Mouse (Mus musculus) midbrain, embryonic 13.5 days (tissue): Measurements from ENCODE around the gene Josd2. TPM values are rescaled to one million over a fixed set of nuclear protein-coding genes. Genes with fewer than 3 reads are reported as not detected.

Source experiments
- ATAC-seq: fragments of 200-750 bp; cut with Nextera tagmentation; 2 replicates; pipeline ENCODE4 v1.8.0; 2017; ENCODE audit warnings: mild to moderate bottlenecking, moderate TSS enrichment, moderate library complexity
- H3K27ac ChIP-seq: fragments of 300-500 bp; sonication (generic); 2 replicates; pipeline ENCODE4 v1.5.1; 2015; ENCODE audit warnings: inconsistent platforms, mild to moderate bottlenecking, moderate library complexity
- H3K27me3 ChIP-seq: fragments of 300-500 bp; sonication (generic); 2 replicates; pipeline ENCODE4 v1.6.1; 2015; ENCODE audit warnings: mild to moderate bottlenecking, inconsistent platforms
- H3K36me3 ChIP-seq: fragments of 300-500 bp; sonication (generic); 2 replicates; pipeline ENCODE4 v1.6.1; 2015; ENCODE audit warnings: mild to moderate bottlenecking, inconsistent platforms
- H3K4me1 ChIP-seq: fragments of 300-500 bp; sonication (generic); replicated peaks from 2 replicates; pipeline ENCODE4 v1.6.1; 2015; ENCODE audit warnings: inconsistent platforms
- H3K4me2 ChIP-seq: fragments of 300-500 bp; sonication (generic); replicated peaks from 2 replicates; pipeline ENCODE4 v1.6.1; 2015; ENCODE audit warnings: moderate library complexity, mild to moderate bottlenecking, inconsistent platforms
- H3K4me3 ChIP-seq: fragments of 300-500 bp; sonication (generic); replicated peaks from 2 replicates; pipeline ENCODE4 v1.5.1; 2015; ENCODE audit warnings: mild to moderate bottlenecking, inconsistent platforms
- H3K9ac ChIP-seq: fragments of 300-500 bp; sonication (generic); replicated peaks from 2 replicates; pipeline ENCODE4 v1.6.1; 2015; ENCODE audit warnings: mild to moderate bottlenecking, inconsistent platforms
- H3K9me3 ChIP-seq: fragments of 300-500 bp; sonication (generic); 2 replicates; pipeline ENCODE4 v1.6.1; 2016; ENCODE audit warnings: mild to moderate bottlenecking, inconsistent platforms
- WGBS: fragments of 180-500 bp; shearing (Covaris S2); methylation state at CpG from one replicate; pipeline ENCODE4 v1.1.7; 2015; 5-methylcytosine and 5-hydroxymethylcytosine counted together
- polyA plus RNA-seq: library from polyadenylated mRNA; unstranded; fragments of >200 nt; fragmentation: Nextera tagmentation; extraction: Ambion mirVana; gene quantifications from 2 replicates; pipeline ENCODE4 v1.2.1, GENCODE M21; 2015

Gene Josd2
- polyA plus RNA-seq, result 41.6 and 44.8 TPM in 2 replicates

GRCm38 (mm10) chr7:44467811-44468411 lies at the start of gene Josd2:
Josd2 (plus strand) TSS chr7:44467980.
- H3K27me3 ChIP-seq, result no peaks in the 10 kb centered on the region
- peak within 1 kb of the TSS; percentile 92 for H3K27ac ChIP-seq
- H3K4me1 ChIP-seq, result peaks cover 78% of the 10 kb centered on the region
- ATAC-seq, result peak; percentile 96
- peak within 1 kb of the TSS; percentile 74 for H3K4me2 ChIP-seq
- H3K9me3 ChIP-seq, result no peaks in the 10 kb centered on the region
- WGBS, result 1% methylated on average over 42 of the region's 42 CpGs
- peak within 1 kb of the TSS; percentile 51 for H3K4me3 ChIP-seq
- H3K36me3 ChIP-seq, result peaks cover 14% of the 10 kb centered on the region
- peak within 1 kb of the TSS; percentile 69 for H3K9ac ChIP-seq

GRCm38 (mm10) chr7:44427666-44428065 lies 40.1 kb upstream of the Josd2 start:
- peak; percentile 6; the same call in 1 of the 2 replicates for ATAC-seq
- H3K4me2 ChIP-seq, result peak overlapping the region; percentile 54
- no peaks in the 10 kb centered on the region for H3K9me3 ChIP-seq
- peaks cover 50% of the 10 kb centered on the region for H3K4me1 ChIP-seq
- WGBS, result 10% methylated on average over 8 of the region's 8 CpGs
- no peaks in the 10 kb centered on the region for H3K36me3 ChIP-seq
- peak overlapping the region; percentile 60 for H3K9ac ChIP-seq
- H3K27me3 ChIP-seq, result no peaks in the 10 kb centered on the region
- peak overlapping the region; percentile 100 for H3K27ac ChIP-seq
- peak overlapping the region; percentile 76 for H3K4me3 ChIP-seq

DNA sequence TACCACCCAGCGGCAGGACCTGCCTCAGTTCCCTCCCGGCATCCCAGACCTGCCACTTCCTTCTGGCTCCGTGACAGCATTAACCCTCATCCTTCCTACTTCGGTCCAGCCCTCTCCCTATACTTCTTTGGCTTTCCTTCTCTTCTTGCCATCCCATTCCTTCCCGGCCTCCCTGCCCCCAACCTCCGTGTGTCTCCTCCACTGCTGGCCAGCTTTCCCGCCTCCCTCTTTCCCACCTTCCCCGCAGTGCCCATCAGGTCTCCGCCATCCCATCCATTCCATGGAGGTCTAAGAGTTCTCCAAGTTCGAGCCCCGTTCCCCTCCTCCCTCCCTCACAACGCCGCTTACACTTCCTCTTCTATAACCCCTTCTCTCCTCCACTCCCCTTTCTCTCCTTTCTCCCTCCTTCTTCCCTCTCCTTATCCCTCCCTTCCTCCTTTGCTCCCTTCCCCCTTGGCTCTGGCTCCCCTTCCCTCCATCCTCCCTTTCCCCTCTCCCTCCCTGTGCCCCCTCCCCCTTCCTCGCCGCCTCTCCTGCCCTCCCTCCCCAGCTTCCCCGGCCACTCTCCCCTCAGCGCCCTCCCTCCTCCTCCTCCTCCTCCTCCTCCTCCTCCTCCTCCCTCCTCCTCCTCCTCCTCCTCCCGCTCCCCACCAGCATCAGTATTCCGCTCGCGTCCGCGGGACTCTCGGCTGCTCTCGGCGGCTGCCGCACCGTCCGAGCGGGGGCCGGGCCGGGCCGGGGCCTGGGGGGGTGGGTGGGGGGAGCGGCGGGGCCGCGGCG lies 39.4 kb upstream of the Josd2 start:
- no peaks in the 10 kb centered on the region for H3K27me3 ChIP-seq
- H3K4me2 ChIP-seq, result peak overlapping the region; percentile 96
- 1% methylated on average over 17 of the region's 38 CpGs for WGBS
- H3K9me3 ChIP-seq, result no peaks in the 10 kb centered on the region
- peak overlapping the region; percentile 98 for H3K9ac ChIP-seq
- ATAC-seq, result peak; percentile 40
- peak overlapping the region; percentile 100 for H3K27ac ChIP-seq
- H3K4me1 ChIP-seq, result peaks cover 57% of the 10 kb centered on the region
- peak overlapping the region; percentile 76 for H3K4me3 ChIP-seq
- H3K36me3 ChIP-seq, result no peaks in the 10 kb centered on the region

- 1% methylated on average over 37 of the region's 69 CpGs for WGBS
- no peaks in the 10 kb centered on the region for H3K27me3 ChIP-seq
- H3K27ac ChIP-seq, result peak within 1 kb of the TSS; percentile 100
- no peaks in the 10 kb centered on the region for H3K9me3 ChIP-seq
- H3K36me3 ChIP-seq, result peaks cover 3% of the 10 kb centered on the region; the same call in 1 of the 2 replicates
- peak; percentile 53 for ATAC-seq
- peak within 1 kb of the TSS; percentile 76 for H3K4me3 ChIP-seq
- H3K4me1 ChIP-seq, result peaks cover 64% of the 10 kb centered on the region
- peak within 1 kb of the TSS; percentile 96 for H3K4me2 ChIP-seq
- H3K9ac ChIP-seq, result peak within 1 kb of the TSS; percentile 98
Measured at GRCm38 (mm10) chr7:44428968-44429521, 38.7 kb upstream of the Josd2 start, which contains the start of gene Lrrc4b. Lrrc4b (plus strand) TSS chr7:44429018.

DNA sequence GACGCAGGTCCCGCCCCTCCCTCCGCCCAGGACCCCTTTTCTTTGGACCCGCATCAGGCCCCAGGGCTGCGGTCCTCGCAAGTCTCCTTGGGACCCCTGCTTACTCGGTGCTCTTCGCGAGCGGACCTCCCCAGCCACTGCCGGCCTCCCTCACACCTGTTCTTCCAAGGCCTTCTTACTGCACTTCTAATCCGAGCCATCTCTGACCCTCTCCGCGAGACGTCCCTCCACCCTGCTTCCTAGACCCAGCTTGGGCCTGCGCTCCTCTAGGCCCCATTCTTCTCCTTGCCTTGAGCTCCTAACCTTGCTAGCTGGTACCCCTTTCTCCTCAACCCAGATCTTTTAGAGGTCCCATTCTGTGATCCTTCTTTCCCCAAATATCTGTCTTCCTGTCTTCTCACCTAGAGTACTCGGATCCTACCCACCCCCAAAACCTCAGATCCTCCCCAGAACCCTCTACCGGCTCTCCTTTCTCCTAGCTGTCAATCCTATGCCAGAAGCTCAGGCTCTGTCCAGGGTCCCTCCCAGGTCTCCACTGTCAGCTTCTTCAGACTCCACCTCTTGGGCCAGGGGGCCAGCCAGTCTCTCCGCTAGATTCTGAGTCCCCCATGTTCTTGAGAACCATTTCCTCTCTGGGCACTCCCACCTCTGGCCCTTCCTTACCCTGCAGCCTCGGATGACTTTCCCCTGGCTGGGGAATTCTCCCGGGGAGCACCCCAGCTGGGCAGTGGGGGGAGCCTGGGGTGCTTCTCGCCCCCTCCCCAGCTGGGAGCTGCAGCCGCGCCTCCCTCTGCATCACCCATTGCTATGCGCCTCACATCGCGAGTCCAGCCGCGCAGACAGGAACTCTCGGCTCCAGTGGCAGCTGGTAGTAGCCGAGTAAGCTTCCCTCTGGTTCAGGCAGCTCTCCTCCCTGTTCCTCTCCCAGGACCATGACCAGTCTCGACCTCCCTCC lies 38.0 kb upstream of the Josd2 start:
- H3K4me1 ChIP-seq, result peaks cover 69% of the 10 kb centered on the region
- peak overlapping the region; percentile 100 for H3K27ac ChIP-seq
- peak overlapping the region; percentile 96 for H3K4me2 ChIP-seq
- peak overlapping the region; percentile 98 for H3K9ac ChIP-seq
- peaks cover 10% of the 10 kb centered on the region for H3K36me3 ChIP-seq
- no peaks in the 10 kb centered on the region for H3K27me3 ChIP-seq
- H3K9me3 ChIP-seq, result no peaks in the 10 kb centered on the region
- peak; percentile 27 for ATAC-seq
- WGBS, result under 1% methylated on average over 32 of the region's 32 CpGs
- H3K4me3 ChIP-seq, result peak overlapping the region; percentile 76

DNA sequence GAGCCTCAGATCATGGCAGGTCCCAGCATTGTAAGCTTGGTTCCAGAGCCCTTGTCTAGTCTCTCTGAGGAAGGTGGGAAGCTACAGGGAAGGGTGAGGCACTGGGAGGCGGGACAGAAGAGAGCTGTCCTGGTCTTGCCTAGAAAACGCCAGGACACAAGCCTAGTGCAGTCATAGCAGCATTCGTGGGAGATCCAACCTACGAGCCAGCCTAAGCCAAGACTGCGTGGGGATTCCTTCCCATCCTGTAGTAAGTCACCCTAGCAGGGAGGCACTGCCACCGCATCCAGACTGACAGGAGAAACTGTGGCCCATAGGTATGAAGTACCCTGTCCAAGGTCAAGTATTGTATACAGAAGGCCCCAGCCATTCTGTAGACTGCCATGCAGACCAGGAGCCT lies 35.2 kb upstream of the Josd2 start:
- Histone ChIP-seq H3K27ac (0 out of 2 replicates have a peak overlapping the region, but pooled peaks have one; percentile 16), H3K27me3 (no peaks in the 10 kb centered on the region), H3K9ac (peak overlapping the region; percentile 42; the same call in 1 of the 2 replicates), H3K4me3 (no peak overlapping the region), H3K4me2 (peak overlapping the region; percentile 96; the same call in 1 of the 2 replicates), H3K9me3 (no peaks in the 10 kb centered on the region), H3K36me3 (peaks cover 19% of the 10 kb centered on the region), H3K4me1 (peaks cover 59% of the 10 kb centered on the region)
- ATAC-seq, result no peak
- WGBS, result 74% methylated on average over 6 of the region's 6 CpGs

GRCm38 (mm10) chr7:44433371-44433770 lies 34.4 kb upstream of the Josd2 start:
- Histone ChIP-seq H3K27me3 (no peaks in the 10 kb centered on the region), H3K9me3 (no peaks in the 10 kb centered on the region), H3K4me3 (no peak overlapping the region), H3K9ac (no peak overlapping the region), H3K4me1 (peaks cover 59% of the 10 kb centered on the region), H3K27ac (0 out of 2 replicates have a peak overlapping the region, but pooled peaks have one; percentile 16), H3K4me2 (no peak overlapping the region; the same call in 1 of the 2 replicates), H3K36me3 (peaks cover 23% of the 10 kb centered on the region)
- ATAC-seq, result no peak
- 11% methylated on average over 7 of the region's 7 CpGs for WGBS

GRCm38 (mm10) chr7:44434089-44434488 lies 33.7 kb upstream of the Josd2 start:
- WGBS, result 78% methylated on average over 9 of the region's 9 CpGs
- Histone ChIP-seq H3K27ac (no peak overlapping the region), H3K4me2 (no peak overlapping the region), H3K36me3 (peaks cover 23% of the 10 kb centered on the region), H3K9ac (no peak overlapping the region), H3K4me1 (peaks cover 62% of the 10 kb centered on the region), H3K9me3 (no peaks in the 10 kb centered on the region), H3K4me3 (no peak overlapping the region), H3K27me3 (no peaks in the 10 kb centered on the region)
- no peak for ATAC-seq

- H3K4me1 ChIP-seq, result peaks cover 67% of the 10 kb centered on the region
Measured at GRCm38 (mm10) chr7:44435796-44436195, 32.0 kb upstream of the Josd2 start.

DNA sequence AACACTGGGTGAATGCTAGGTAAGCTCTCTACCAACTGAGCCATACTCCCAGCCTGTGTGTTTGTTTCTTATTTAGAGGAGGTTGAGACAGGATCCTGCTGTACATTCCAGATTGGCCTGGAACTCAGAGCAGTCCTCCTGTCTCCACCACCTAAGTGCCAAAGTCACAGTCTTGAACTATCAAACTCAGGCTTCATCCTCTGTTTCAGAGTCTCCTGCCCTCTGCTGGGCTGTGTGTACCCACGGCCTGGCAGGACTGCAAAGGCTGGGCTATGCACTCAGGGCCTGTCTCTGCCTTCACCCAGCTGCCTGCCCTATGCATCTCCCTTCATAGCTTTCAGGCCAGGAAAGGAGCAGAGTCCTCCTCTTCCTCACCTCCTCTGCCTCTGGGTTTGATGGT lies 31.5 kb upstream of the Josd2 start:
- H3K4me2 ChIP-seq, result no peak overlapping the region
- H3K27me3 ChIP-seq, result no peaks in the 10 kb centered on the region
- WGBS, result 24% methylated on average over 1 of the region's 1 CpGs
- no peak for ATAC-seq
- H3K27ac ChIP-seq, result no peak overlapping the region
- peaks cover 23% of the 10 kb centered on the region for H3K36me3 ChIP-seq
- H3K9me3 ChIP-seq, result no peaks in the 10 kb centered on the region
- no peak overlapping the region for H3K4me3 ChIP-seq
- peaks cover 67% of the 10 kb centered on the region for H3K4me1 ChIP-seq
- H3K9ac ChIP-seq, result no peak overlapping the region

More at GRCm38 (mm10) chr7:44435796-44436195, 32.0 kb upstream of the Josd2 start:
- H3K9ac ChIP-seq, result no peak overlapping the region
- no peak overlapping the region for H3K27ac ChIP-seq
- no peak for ATAC-seq
- no peaks in the 10 kb centered on the region for H3K27me3 ChIP-seq
- H3K4me2 ChIP-seq, result no peak overlapping the region
- H3K36me3 ChIP-seq, result peaks cover 23% of the 10 kb centered on the region
- H3K9me3 ChIP-seq, result no peaks in the 10 kb centered on the region
- H3K4me3 ChIP-seq, result no peak overlapping the region
- 73% methylated on average over 5 of the region's 5 CpGs for WGBS

- Histone ChIP-seq H3K27ac (no peak overlapping the region), H3K27me3 (no peaks in the 10 kb centered on the region), H3K4me1 (peaks cover 65% of the 10 kb centered on the region), H3K36me3 (peaks cover 23% of the 10 kb centered on the region), H3K9ac (no peak overlapping the region; the same call in 1 of the 2 replicates), H3K9me3 (no peaks in the 10 kb centered on the region), H3K4me3 (no peak overlapping the region), H3K4me2 (no peak overlapping the region)
- no peak for ATAC-seq
- 87% methylated on average over 1 of the region's 1 CpGs for WGBS
Measured at GRCm38 (mm10) chr7:44437188-44437587, 30.6 kb upstream of the Josd2 start.
